Mouse (Mus musculus) MEL (cell line): ENCODE measurements at regions not wholly inside any gene's neighbourhood (a gene's known extent, or its start where the extent isn't known, plus 50 kb on each side); places are given as distances from the start of the nearest gene placed in this dataset.
A peak's percentile ranks its signal among the peaks of the same experiment; 100 is the strongest.

Source experiments
- DNase-seq: peaks from one replicate; pipeline ENCODE4 v3.0.0; 2011; ENCODE audit warnings: low read depth, low spot score
- H3K27ac ChIP-seq: 2 replicates; pipeline ENCODE4 v1.5.1; 2012; ENCODE audit warnings: low read depth, mild to moderate bottlenecking, control low read depth, low read length, moderate library complexity; ENCODE audit not compliant: control insufficient read depth
- H3K27me3 ChIP-seq, 2 experiments: fragments of 150-350 bp in 1 of 2; sonication (generic) in 1 of 2; 2 replicates each; pipeline ENCODE4 v1.6.1; 2012; ENCODE audit warnings: low read length in 2 of 2, mild to moderate bottlenecking in 2 of 2, improper control_type of control experiment in 1 of 2, moderate library complexity in 1 of 2; ENCODE audit not compliant: insufficient read depth in 2 of 2, control insufficient read depth in 1 of 2
- H3K36me3 ChIP-seq, 2 experiments: 2 replicates each; pipeline ENCODE4 v1.6.1; 2012 to 2014; ENCODE audit warnings: low read length in 2 of 2, improper control_type of control experiment in 1 of 2, inconsistent platforms in 1 of 2, mild to moderate bottlenecking in 1 of 2; ENCODE audit not compliant: insufficient read depth in 2 of 2, control insufficient read depth in 1 of 2
- H3K4me1 ChIP-seq, 2 experiments: fragments of 150-350 bp in 1 of 2; sonication (generic) in 1 of 2; 2 replicates each; pipeline ENCODE4 v1.6.1; 2012; ENCODE audit warnings: low read length in 2 of 2, improper control_type of control experiment in 1 of 2, mild to moderate bottlenecking in 1 of 2; ENCODE audit not compliant: insufficient read depth in 2 of 2, control insufficient read depth in 1 of 2
- H3K4me3 ChIP-seq, 2 experiments: fragments of 150-350 bp in 1 of 2; sonication (generic) in 1 of 2; 2 replicates each; pipeline ENCODE4 v1.5.1; 2012; ENCODE audit warnings: low read depth in 2 of 2, low read length in 2 of 2, mild to moderate bottlenecking in 2 of 2, moderate library complexity in 2 of 2, control low read depth in 1 of 2, improper control_type of control experiment in 1 of 2; ENCODE audit not compliant: control insufficient read depth in 1 of 2, insufficient read depth in 1 of 2
- H3K79me2 ChIP-seq: 2 replicates; pipeline ENCODE4 v1.6.1; 2012; ENCODE audit warnings: mild to moderate bottlenecking, low read length, moderate library complexity; ENCODE audit not compliant: control insufficient read depth, poor library complexity, insufficient read depth
- H3K9ac ChIP-seq: 2 replicates; pipeline ENCODE4 v1.6.1; 2012; ENCODE audit warnings: low read depth, mild to moderate bottlenecking, control low read depth, low read length, moderate library complexity; ENCODE audit not compliant: control insufficient read depth, poor library complexity, severe bottlenecking
- H3K9me3 ChIP-seq: fragments of 150-350 bp; sonication (generic); replicated peaks from 2 replicates; pipeline ENCODE4 v1.6.1; 2012; ENCODE audit warnings: mild to moderate bottlenecking, low read length, improper control_type of control experiment, moderate library complexity; ENCODE audit not compliant: insufficient read depth
- CHD2 ChIP-seq: IDR thresholded peaks from 2 replicates; pipeline ENCODE4 v1.6.1; 2011; ENCODE audit warnings: low read length, improper control_type of control experiment
- CTCF ChIP-seq, 3 experiments: IDR thresholded peaks in 2 of 3; conservative IDR thresholded peaks in 1 of 3; 2 replicates each; pipeline ENCODE4 v1.5.1; 2011 to 2012; ENCODE audit warnings: low read length in 3 of 3, low read depth in 2 of 3, mild to moderate bottlenecking in 2 of 3, improper control_type of control experiment in 1 of 3, inconsistent platforms in 1 of 3, mixed read lengths in 1 of 3, moderate library complexity in 1 of 3; ENCODE audit not compliant: control insufficient read depth in 1 of 3, insufficient read depth in 1 of 3, poor library complexity in 1 of 3, severe bottlenecking in 1 of 3
- GATA1 ChIP-seq: IDR thresholded peaks from 2 replicates; pipeline ENCODE4 v1.6.1; 2011; ENCODE audit warnings: low read depth, low read length, improper control_type of control experiment
- HCFC1 ChIP-seq: IDR thresholded peaks from 2 replicates; pipeline ENCODE4 v1.6.1; 2012; ENCODE audit warnings: low read depth, mild to moderate bottlenecking, inconsistent platforms, low read length, improper control_type of control experiment, moderate library complexity
- JUND ChIP-seq: IDR thresholded peaks from 2 replicates; pipeline ENCODE4 v1.6.1; 2011; ENCODE audit warnings: low read depth, mild to moderate bottlenecking, improper control_type of control experiment, low read length
- MEF2A ChIP-seq: IDR thresholded peaks from 2 replicates; pipeline ENCODE4 v1.6.1; 2014; ENCODE audit warnings: low read depth, mild to moderate bottlenecking, inconsistent platforms, low read length, improper control_type of control experiment; ENCODE audit not compliant: poor library complexity, insufficient replicate concordance, severe bottlenecking; ENCODE audit errors: extremely low read depth
- MXI1 ChIP-seq: IDR thresholded peaks from 2 replicates; pipeline ENCODE4 v1.6.1; 2011; ENCODE audit warnings: mild to moderate bottlenecking, low read depth, low read length, improper control_type of control experiment
- MYC ChIP-seq: IDR thresholded peaks from 2 replicates; pipeline ENCODE4 v1.6.1; 2011; ENCODE audit warnings: low read depth, mild to moderate bottlenecking, low read length, improper control_type of control experiment, moderate library complexity
- NELFE ChIP-seq: IDR thresholded peaks from 2 replicates; pipeline ENCODE4 v1.6.1; 2011; ENCODE audit warnings: low read depth, low read length, improper control_type of control experiment
- NRF1 ChIP-seq: IDR thresholded peaks from 2 replicates; pipeline ENCODE4 v1.6.1; 2014; ENCODE audit warnings: low read depth, mild to moderate bottlenecking, inconsistent platforms, low read length, improper control_type of control experiment, moderate library complexity; ENCODE audit not compliant: poor library complexity, insufficient read depth, severe bottlenecking
- POLR2AphosphoS2 ChIP-seq: IDR thresholded peaks from 2 replicates; pipeline ENCODE4 v1.6.1; 2011; ENCODE audit warnings: low read length, improper control_type of control experiment
- RAD21 ChIP-seq: IDR thresholded peaks from 2 replicates; pipeline ENCODE4 v1.6.1; 2011; ENCODE audit warnings: mild to moderate bottlenecking, low read depth, low read length, improper control_type of control experiment
- SMC3 ChIP-seq: IDR thresholded peaks from 2 replicates; pipeline ENCODE4 v1.6.1; 2011; ENCODE audit warnings: low read depth, low read length, improper control_type of control experiment
- TCF12 ChIP-seq: IDR thresholded peaks from 2 replicates; pipeline ENCODE4 v1.6.1; 2014; ENCODE audit warnings: low read depth, mild to moderate bottlenecking, inconsistent platforms, low read length, improper control_type of control experiment, moderate library complexity
- UBTF ChIP-seq: IDR thresholded peaks from 2 replicates; pipeline ENCODE4 v1.6.1; 2012; ENCODE audit warnings: low read depth, mild to moderate bottlenecking, inconsistent platforms, low read length, improper control_type of control experiment, moderate library complexity, borderline replicate concordance; ENCODE audit not compliant: insufficient read depth
- ZC3H11A ChIP-seq: IDR thresholded peaks from 2 replicates; pipeline ENCODE4 v1.6.1; 2012; ENCODE audit warnings: low read depth, mild to moderate bottlenecking, inconsistent platforms, low read length, improper control_type of control experiment
- ZKSCAN1 ChIP-seq: IDR thresholded peaks from 2 replicates; pipeline ENCODE4 v1.6.1; 2012; ENCODE audit warnings: low read depth, mild to moderate bottlenecking, inconsistent platforms, low read length, improper control_type of control experiment, moderate library complexity

- TF ChIP-seq RAD21 = no peak
Measured at GRCm38 (mm10) chr14:84252583-84252982, 190.8 kb upstream of the Pcdh17 start (continued).

GRCm38 (mm10) chr14:84257671-84258070 is 185.7 kb upstream of the Pcdh17 start:
- no peaks in the 10 kb centered on the region for H3K9me3 ChIP-seq
- peaks cover 0 to 2% of the 10 kb centered on the region in 2 experiments; a peak in 2 of 4 replicates for H3K36me3 ChIP-seq
- H3K79me2 ChIP-seq = no peaks in the 10 kb centered on the region
- H3K4me1 ChIP-seq = peaks cover 0 to 1% of the 10 kb centered on the region in 2 experiments; a peak in 1 of 4 replicates
- H3K27ac ChIP-seq = no peak overlapping the region
- peak; percentile 72 for TF ChIP-seq RAD21
- TF ChIP-seq MEF2A = no peak
- TF ChIP-seq SMC3 = peak; percentile 67
- no peak for TF ChIP-seq UBTF
- no peak for TF ChIP-seq NRF1
- peak in 2 of 3 experiments; percentile 32 to 59; a peak in 4 of 6 replicates for TF ChIP-seq CTCF (IDR thresholded peaks at IDR 0.05 in 2 of 3, conservative IDR thresholded peaks at IDR 0.05 in 1 of 3; ENCODE audit: control insufficient read depth in 1 of 3, insufficient read depth in 1 of 3, low read depth in 2 of 3, low read length in 3 of 3, poor library complexity in 1 of 3, severe bottlenecking in 1 of 3)
- no peak for TF ChIP-seq HCFC1
- TF ChIP-seq GATA1 = 0 out of 2 replicates have a peak, but pooled peaks have one; percentile 11
- TF ChIP-seq ZC3H11A = peak; percentile 35; the same call in 1 of the 2 replicates
- TF ChIP-seq TCF12 = no peak
- TF ChIP-seq NELFE = no peak
- DNase-seq = peak; percentile 50
- H3K4me3 ChIP-seq = no peak overlapping the region
- no peak overlapping the region for H3K9ac ChIP-seq
- no peaks in the 10 kb centered on the region for H3K27me3 ChIP-seq

GRCm38 (mm10) chr14:84258633-84259032 is 184.7 kb upstream of the Pcdh17 start:
- Histone ChIP-seq H3K36me3 (no peaks in the 10 kb centered on the region), H3K27ac (no peak overlapping the region), H3K4me3 (no peak overlapping the region), H3K27me3 (no peaks in the 10 kb centered on the region), H3K79me2 (no peaks in the 10 kb centered on the region), H3K9ac (no peak overlapping the region), H3K4me1 (no peaks in the 10 kb centered on the region), H3K9me3 (no peaks in the 10 kb centered on the region)
- no peak for TF ChIP-seq CHD2
- TF ChIP-seq MYC = no peak
- no peak for TF ChIP-seq POLR2AphosphoS2
- TF ChIP-seq JUND = no peak
- no peak for TF ChIP-seq MXI1
- TF ChIP-seq ZKSCAN1 = no peak
- no peak for DNase-seq
